Mouse (Mus musculus) monocyte, adult 2 months (primary cell): ENCODE measurements around the gene Olfr849.

Experiments
- DNase-seq, 2 experiments: peaks; one replicate each; pipeline ENCODE4 v3.0.0; 2022; ENCODE audit warnings: low spot score in 2 of 2, low read depth in 1 of 2

Gene Olfr849

GRCm38 (mm10) chr9:19439966-19440365 is at the start of gene Olfr849:
Olfr849 (plus strand) TSS chr9:19440266.
- DNase-seq = no peak

DNA sequence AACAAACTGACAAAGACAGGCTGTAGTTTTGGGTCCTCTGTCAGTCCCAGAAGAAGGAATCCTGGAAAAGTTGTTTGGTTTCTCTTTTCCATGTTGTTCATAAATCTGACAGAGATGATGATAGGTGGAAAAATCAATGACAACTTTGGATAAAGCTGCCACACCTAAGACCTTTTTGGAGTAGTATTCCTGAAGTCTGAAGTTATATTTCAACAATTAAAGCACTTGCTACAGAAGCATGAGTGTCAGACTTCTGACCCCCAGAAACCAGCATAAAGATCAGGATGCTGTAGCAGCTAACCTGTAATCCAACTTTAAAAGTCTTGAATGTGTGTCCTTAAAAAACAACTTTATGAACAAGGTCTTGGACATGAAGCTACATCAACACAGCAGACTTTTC is 38.1 kb downstream of the Olfr849 start, which contains the start of gene Olfr850:
Gene Olfr850, minus strand, starts transcription at position 101 of the 400 bp plus-strand sequence.
- DNase-seq = no peak

DNA sequence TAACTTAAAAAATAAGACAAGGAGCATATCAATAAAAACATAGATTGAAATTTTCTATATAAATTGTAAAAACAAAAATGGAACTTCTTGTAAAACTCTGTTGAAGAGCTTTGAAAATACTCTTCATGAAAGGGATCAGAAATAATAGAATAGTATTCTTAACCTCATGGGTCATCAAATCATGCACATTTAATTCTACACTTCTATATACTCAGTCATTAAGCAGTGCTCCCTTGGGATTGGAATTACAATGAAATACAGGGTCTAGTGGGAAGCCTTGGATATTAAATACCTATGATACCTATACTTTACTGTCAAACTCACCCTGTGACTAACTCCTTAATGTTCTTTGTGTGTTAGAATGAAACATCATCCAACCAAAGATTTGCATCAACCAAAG is 52.9 kb downstream of the Olfr849 start, which contains the start of gene Olfr851:
Gene Olfr851, plus strand, starts transcription at position 301 of the 400 bp plus-strand sequence.
- no peak for DNase-seq
